Mouse (Mus musculus): Measurements from ENCODE around the gene Nhp2. TPM values are rescaled to one million over a fixed set of nuclear protein-coding genes. Genes with fewer than 3 reads are reported as not detected.
"Not testable (repeated sequence)": the region's sequence is repeated elsewhere in the genome, so short reads cannot be mapped to it uniquely, and the experiment has no call there.

Gene Nhp2
- total RNA-seq, 2 experiments from 2014 or later = 41.7 to 48.2 TPM

DNA sequence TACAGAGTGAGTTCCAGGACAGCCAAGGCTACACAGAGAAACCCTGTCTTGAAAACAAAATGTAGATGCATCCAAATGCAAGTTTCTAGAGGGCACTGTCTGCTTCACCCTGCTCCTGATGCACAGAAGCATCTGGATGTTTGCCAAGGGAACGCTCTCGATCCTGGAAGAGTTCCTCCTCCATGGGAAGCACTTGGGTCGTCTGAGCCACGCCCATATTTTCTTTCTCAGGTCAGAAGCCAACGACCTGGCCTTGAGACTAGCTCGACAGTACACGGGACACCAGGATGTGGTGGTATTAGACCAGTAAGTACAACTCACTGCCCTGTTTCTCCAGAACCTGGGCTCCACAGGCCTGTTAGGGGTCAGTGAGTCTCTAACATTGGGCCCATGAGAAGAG is 28.4 kb upstream of the Nhp2 start:
- Histone ChIP-seq H3K4me3 (no peak overlapping the region), H3K27ac (no peak overlapping the region)
- no peak for TF ChIP-seq CTCF (conservative IDR thresholded peaks at IDR 0.05)
- no peak for DNase-seq (ENCODE audit: low spot score in 2 of 2)

DNA sequence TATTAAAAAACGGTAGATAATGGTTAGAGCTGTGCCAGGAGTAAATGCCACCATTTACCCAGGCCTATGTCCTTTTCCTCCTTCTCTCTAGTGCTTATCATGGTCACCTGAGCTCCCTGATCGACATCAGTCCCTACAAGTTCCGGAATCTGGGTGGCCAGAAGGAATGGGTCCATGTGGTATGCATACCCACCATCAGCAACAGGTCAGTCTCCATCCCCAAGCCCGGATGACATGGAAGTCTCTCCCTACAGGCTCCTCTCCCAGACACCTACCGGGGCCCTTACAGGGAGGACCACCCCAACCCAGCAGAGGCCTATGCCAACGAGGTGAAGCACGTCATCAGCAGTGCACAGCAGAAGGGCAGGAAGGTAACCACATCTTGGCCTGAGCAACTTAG is 27.6 kb upstream of the Nhp2 start:
- no peak for DNase-seq (ENCODE audit: low spot score in 2 of 2)
- TF ChIP-seq CTCF (conservative IDR thresholded peaks at IDR 0.05) = no peak
- Histone ChIP-seq H3K27ac (no peak overlapping the region), H3K4me3 (no peak overlapping the region)

DNA sequence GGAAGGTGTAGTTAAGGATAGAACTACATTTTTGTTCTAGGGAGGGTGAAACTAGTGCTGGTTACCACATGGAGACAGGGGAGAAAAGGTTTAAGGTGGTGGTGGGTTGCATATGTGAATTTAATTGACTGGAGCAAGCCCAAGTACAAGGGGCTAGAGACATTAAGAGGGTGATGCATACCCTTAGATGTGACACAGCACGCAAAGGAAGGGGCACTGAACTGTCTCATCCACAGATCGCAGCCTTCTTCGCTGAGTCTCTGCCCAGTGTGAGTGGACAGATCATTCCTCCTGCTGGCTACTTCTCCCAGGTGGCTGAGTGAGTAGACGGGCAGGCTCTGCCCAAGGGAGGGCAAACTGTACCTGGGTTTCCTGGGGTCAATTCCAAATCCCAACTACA is 26.2 kb upstream of the Nhp2 start:
- DNase-seq (ENCODE audit: low spot score in 2 of 2) = no peak
- H3K4me3 ChIP-seq = no peak overlapping the region
- H3K27ac ChIP-seq = no peak overlapping the region
- no peak for TF ChIP-seq CTCF (conservative IDR thresholded peaks at IDR 0.05)

DNA sequence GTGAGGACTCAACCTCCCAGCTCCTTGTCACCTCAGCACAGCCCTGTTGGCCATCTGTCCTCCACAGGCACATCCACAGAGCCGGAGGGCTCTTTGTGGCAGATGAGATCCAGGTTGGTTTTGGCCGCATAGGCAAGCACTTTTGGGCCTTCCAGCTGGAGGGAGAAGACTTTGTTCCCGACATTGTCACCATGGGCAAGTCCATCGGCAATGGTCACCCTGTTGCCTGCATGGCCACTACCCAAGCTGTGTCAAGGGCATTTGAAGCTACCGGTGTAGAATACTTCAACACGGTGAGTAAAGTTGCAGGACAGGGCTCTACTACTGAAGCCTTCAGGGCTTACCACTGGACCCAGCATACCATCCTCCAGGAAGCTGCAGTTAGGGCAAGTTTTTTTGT is 25.7 kb upstream of the Nhp2 start:
- no peak overlapping the region for H3K4me3 ChIP-seq
- no peak for DNase-seq (ENCODE audit: low spot score in 2 of 2)
- no peak overlapping the region for H3K27ac ChIP-seq
- no peak for TF ChIP-seq CTCF (conservative IDR thresholded peaks at IDR 0.05)

- H3K4me3 ChIP-seq = no peak overlapping the region
- DNase-seq (ENCODE audit: low spot score in 2 of 2) = no peak
- H3K27ac ChIP-seq = no peak overlapping the region
- TF ChIP-seq CTCF (conservative IDR thresholded peaks at IDR 0.05) = no peak
Observed at GRCm38 (mm10) chr11:51594715-51595350, 24.7 kb upstream of the Nhp2 start.

- Histone ChIP-seq H3K4me3 (no peak overlapping the region), H3K27ac (no peak overlapping the region)
- DNase-seq (ENCODE audit: low spot score in 2 of 2) = no peak
- no peak for TF ChIP-seq CTCF (conservative IDR thresholded peaks at IDR 0.05)
Observed at GRCm38 (mm10) chr11:51595459-51596083, 24.0 kb upstream of the Nhp2 start.

GRCm38 (mm10) chr11:51597553-51597952 is 22.0 kb upstream of the Nhp2 start:
- TF ChIP-seq CTCF (conservative IDR thresholded peaks at IDR 0.05) = no peak
- no peak overlapping the region for H3K4me3 ChIP-seq
- DNase-seq (ENCODE audit: low spot score in 2 of 2) = no peak
- H3K27ac ChIP-seq = no peak overlapping the region

DNA sequence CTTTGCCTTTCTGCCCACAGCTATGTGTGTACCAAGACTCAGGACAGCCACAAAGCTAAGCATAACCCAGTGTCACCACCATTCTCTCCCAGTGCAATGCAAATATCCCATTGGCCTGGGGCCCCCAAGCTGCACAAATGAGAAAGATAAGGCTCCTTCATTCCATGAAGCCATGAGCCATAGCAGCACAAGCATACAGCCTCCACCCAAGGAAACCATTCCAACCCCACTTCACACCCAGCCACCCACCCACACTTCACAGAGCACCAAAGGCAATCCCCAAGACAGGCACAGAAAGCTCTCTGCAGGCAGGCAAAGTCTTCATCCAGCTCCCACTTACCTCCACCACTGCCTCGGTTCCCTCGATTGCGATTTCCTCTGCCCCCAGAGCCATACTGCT is 17.3 kb upstream of the Nhp2 start:
- DNase-seq (ENCODE audit: low spot score in 2 of 2) = no peak
- H3K27ac ChIP-seq = 0 out of 2 replicates have a peak overlapping the region, but pooled peaks have one; percentile 3
- H3K4me3 ChIP-seq = no peak overlapping the region
- TF ChIP-seq CTCF (conservative IDR thresholded peaks at IDR 0.05) = no peak

DNA sequence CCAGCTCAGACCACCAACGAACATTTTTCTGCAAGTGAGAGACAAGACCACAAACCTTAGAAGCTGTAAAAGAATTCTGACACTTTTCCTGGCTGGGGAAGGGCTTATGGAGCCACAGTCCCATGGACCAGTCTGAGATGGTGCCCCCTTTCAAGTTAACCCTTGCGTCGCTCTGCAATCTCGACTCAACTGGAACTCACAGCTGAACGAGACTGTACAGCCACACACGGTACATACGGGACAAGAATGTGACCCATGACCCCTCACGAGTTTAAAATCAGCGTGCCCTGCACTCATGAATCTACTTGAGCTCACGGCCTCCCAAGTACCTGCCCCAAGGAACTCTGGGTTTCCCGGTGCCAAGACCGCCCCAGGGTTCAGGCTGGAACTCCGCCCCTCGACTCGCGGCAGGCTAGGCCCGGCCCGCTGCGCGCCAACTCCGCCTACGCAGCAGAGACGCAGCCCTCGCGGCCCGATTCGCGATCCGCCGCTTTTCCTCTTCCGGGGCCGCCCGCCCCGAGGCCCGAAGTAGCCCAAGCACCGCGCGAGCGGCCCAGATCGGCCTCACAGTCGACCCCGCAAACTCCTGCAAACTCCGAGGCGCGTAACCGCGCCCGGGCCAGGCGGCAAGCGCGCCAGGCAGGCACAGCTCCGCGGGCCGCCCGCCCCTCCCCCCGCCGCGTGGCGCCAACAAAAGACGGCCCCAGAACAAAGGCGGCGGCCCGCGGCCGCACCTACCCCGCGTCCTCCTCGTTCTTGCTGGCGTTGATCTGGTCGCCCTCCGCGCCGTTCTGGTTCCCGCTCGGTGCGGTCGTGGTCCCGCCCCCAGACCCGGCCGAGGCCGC is 13.7 kb upstream of the Nhp2 start:
- Histone ChIP-seq H3K4me3 (peak overlapping the region; percentile 71), H3K27ac (peak overlapping the region; percentile 95)
- no peak for TF ChIP-seq CTCF (conservative IDR thresholded peaks at IDR 0.05)
- peak; percentile 76 to 77 for DNase-seq (ENCODE audit: low spot score in 2 of 2)

DNA sequence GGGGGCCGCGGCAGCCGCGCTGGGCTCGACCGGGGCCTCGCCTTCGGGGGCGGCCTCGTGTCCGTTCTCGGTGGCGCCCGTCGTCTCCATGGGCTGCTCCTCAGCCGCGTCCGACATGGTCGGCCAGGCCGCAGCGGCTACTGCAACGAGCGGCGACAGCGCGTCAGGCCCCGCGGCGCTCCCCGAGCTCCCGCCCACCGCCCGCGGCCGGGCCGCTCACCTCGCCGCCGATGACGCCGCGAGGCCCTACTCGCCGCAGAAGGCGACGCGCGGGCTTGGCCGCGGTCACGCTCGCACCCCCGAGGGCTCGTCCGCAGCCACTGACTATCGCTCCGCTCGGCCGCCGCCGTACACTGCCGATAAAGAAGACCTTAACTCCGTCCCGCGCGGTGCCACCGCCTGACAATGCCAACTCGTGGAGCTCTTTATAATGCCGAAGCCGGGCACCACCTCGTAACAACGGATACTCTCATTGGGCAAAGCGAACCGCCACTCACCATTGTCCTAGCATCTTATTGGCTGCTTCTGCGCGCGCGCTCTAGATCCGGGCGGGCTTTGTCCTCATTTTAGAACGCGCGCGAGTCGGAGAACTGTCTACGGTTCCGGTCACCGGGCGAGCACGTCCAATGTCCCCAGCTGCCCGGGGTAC is 13.0 kb upstream of the Nhp2 start, which contains the start of gene Hnrnpab:
TSS of gene Hnrnpab (minus strand) at position 401 of the 649 bp plus-strand sequence.
- peak within 1 kb of the TSS; percentile 95 for H3K27ac ChIP-seq
- TF ChIP-seq CTCF (conservative IDR thresholded peaks at IDR 0.05) = no peak
- DNase-seq (ENCODE audit: low spot score in 2 of 2) = peak; percentile 97
- H3K4me3 ChIP-seq = peak within 1 kb of the TSS; percentile 71

- TF ChIP-seq CTCF (conservative IDR thresholded peaks at IDR 0.05) = no peak
- DNase-seq (ENCODE audit: low spot score in 2 of 2) = no peak
- H3K27ac ChIP-seq = peak overlapping the region; percentile 95
- peak overlapping the region; percentile 71 for H3K4me3 ChIP-seq
Observed at GRCm38 (mm10) chr11:51607096-51607738, 12.3 kb upstream of the Nhp2 start.

GRCm38 (mm10) chr11:51609266-51609909 is 10.1 kb upstream of the Nhp2 start:
- Histone ChIP-seq H3K27ac (no peak overlapping the region), H3K4me3 (no peak overlapping the region)
- no peak for TF ChIP-seq CTCF (conservative IDR thresholded peaks at IDR 0.05)
- DNase-seq (ENCODE audit: low spot score in 2 of 2) = no peak

DNA sequence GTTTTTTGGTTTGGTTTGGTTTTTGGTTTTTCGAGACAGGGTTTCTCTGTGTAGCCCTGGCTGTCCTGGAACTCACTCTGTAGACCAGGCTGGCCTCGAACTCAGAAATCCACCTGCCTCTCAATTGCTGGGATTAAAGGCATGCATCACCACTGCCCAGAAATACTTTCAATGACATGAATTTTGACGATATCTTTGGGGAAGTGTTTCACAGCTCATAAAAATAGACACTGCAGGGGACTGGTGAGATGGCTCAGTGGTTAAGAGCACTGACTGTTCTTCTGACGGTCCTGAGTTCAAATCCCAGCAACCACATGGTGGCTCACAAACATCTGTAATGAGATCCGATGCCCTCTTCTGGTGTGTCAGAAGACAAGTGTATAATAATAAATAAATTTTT is 9.6 kb upstream of the Nhp2 start:
- not testable (repeated sequence) for H3K4me3 ChIP-seq; H3K27ac ChIP-seq; DNase-seq (ENCODE audit: low spot score in 2 of 2)
